Mouse (Mus musculus): Measurements from ENCODE around the gene Mtss1l. TPM values are rescaled to one million over a fixed set of nuclear protein-coding genes. Genes with fewer than 3 reads are reported as not detected.
"Not testable (repeated sequence)": the region's sequence is repeated elsewhere in the genome, so short reads cannot be mapped to it uniquely, and the experiment has no call there.

Gene Mtss1l
- polyA plus RNA-seq, 1 experiment from 2014 or later: 6.4 TPM

DNA sequence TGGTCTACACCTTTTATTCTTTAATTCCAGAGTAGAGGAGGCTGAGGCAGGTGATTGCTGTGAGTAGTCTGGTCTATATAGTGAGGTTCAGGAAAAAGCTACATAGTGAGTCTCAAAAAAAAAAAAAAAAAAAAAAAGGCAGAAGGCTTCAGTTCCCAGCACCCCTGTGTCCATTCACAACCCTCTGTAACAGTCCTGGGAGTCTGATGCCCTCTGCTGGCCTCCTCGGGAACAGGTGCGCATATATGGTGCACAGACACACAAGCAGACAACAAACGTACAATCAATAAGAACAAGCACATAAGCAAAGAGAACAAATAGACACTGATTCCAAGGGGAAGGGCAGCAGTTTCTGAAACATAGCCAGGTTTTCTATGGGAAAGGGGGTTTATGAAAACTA is 55.1 kb downstream of the Mtss1l start:
- no peak for DNase-seq (ENCODE audit: low spot score)

DNA sequence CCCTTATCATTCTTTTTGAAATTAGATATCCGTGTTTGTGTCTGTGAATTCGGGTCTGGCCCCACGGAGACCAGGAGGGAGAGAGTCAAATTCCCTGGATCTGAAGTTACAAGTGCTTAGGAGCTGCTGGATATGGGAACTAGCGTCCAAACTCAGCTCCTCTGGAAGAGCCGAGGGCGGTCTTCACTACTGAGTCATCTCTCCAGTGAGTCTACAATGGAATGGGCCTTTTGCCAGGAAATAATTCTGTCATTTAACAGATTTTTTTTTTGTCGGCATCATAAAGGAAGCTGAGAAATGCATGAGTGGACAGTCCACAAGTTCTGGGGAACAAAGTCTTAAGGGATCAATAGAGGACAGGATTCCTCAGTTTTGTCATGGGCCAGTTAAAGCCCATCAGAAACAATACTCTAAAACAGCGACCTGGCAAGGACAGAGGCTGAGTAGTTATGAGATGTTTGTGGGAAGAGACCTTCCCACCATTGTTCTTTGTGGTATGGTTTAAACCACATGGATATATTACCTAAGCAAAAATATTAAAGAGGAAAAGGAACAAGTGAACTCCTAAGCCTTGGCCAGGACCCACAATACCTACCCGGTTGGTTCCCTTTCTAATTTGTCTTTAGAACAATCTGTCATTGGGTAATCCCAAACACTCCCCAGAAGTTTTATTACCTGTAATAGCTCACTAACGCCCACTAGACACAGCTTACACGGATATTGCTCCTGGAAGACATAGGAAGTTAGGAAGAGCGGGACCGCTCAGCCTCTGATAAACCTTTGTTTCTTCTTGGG is 58.8 kb downstream of the Mtss1l start:
- no peak for DNase-seq (ENCODE audit: low spot score)

DNA sequence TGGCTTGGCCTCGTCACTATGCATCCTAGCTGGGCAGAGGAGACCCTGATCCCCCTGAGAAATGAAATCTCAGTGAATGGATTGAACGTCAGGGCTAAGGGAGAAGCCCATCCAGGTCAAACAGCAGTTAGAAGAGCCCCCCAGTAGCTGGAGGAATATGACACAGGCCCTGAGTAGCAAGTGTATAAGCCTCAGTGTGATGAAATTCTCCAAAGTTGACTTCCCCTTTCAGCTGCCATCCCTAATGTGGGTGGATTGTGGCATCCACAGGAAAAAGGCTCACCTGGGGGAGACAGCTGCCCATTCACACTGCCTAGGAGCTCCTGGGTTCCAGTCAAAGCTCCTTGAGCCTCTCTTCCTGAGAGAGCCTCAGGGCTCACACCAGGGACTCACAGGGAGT is 64.1 kb downstream of the Mtss1l start:
- no peak for DNase-seq (ENCODE audit: low spot score)

DNA sequence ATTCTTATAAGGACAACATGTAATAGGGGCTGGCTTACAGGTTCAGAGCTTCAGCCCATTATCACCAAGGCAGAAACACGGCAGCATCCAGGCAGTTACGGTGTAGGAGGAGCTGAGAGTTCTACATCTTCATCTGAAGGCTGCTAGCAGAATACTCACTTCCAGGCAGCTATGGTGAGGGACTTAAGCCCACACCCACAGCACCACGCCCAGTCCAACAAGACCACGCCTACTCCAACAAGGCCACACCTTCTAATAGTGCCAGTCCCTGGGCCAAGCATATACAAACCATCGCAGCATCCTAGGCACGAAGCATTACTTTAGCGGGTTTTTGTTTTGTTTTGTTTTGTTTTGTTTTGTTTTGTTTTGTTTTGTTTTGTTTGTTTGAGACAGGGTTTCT is 65.2 kb downstream of the Mtss1l start:
- DNase-seq (ENCODE audit: low spot score): not testable (repeated sequence)

DNA sequence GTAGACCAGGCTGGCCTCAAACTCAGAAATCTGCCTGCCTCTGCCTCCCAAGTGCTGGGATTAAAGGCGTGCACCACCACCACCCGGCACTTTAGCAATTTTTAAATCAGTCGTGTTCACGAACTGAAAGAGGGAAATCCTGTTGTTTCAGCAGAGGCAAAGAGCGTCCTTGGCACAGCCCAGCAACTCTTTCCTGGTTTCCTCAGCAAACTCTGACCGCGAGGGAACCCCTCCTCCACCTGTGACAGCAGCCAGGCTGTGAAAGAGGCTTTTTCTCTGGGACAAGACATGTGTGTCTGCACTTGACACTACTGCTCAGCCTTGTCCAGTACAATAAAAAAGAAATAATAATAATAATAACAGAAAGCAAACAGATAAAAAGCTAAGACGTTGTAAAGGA is 65.7 kb downstream of the Mtss1l start:
- no peak for DNase-seq (ENCODE audit: low spot score)

DNA sequence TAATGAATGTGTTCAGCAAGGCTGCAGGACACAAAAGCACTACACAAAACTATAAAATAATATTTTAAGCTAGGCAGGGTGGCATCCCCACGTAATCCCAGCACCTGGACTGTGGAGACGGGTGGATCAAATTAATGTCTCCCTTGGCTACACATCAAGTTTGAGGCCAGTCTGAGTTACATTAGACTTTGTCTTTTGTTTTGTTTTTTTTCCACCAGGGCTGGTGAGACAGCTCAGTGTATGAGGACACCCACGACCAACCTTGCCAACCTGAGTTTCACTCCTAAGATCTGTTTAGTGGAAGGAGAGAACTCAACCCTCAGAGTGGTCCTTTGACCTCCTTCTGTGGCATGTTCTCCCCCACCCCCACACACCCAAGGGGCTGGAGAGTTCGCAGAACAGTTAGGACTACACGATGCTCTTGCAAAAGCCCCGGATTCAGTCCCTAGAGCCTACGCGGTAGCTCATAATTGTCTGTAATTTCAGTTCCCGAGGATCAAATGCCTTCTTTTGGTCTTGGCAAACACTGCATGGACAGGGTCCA is 66.2 kb downstream of the Mtss1l start:
- DNase-seq (ENCODE audit: low spot score): no peak

DNA sequence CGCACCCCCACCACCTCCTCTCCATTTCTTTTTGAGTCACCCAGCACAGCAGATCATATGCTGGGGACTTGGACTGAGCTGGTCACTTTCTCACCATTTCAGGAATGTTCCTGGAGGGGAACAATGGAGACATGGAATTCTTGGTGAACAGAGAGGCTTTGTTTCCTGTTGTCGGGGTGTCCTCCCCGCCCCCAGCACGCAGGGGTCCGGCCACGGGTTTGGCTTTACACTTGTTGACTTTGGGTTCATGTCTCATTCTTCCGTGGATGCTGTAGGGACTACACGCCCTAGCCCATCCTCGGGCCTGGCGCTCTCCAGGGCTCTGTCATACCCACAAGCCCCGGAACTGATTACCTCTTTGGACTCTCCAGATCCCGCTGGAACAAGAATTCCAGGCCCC is 67.7 kb downstream of the Mtss1l start:
- DNase-seq (ENCODE audit: low spot score): no peak

DNA sequence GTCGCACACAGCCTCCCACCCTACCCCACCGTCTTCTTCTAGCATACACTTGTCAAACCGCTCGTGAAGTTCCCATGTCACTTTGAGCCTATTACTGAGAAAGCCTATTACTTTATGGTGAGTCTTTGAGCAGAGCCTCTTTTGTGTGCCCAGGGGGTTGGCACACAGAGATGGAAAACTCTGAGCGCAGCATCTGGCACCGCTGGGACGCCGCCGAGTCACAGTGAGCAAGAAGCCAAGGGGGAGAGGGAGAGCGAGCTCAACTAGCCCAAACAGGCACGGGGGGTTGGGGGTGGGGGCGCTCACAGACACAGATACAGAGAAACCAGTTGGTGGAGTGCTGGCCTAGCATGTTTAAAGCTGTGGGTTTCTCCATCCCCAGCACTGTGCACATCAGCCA is 68.3 kb downstream of the Mtss1l start:
- no peak for DNase-seq (ENCODE audit: low spot score)

DNA sequence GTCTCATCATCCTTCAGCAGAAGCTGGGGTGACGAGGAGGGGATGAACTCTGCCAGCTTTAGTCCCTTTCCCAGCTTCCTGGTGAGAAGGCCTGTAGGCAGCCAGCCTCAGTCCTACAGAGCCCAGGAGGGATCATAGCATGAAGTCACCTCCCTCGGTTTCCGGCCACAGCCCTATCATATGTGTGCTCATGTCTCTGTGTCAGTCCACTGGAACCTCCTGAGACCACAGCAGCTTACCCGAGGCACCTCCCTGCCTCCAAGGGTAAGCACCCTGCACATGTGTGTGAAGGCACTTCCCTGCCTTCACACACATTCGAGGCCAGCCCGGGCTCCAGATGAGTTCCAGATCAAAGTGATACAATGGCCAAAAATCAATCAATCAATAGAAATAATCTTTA is 69.0 kb downstream of the Mtss1l start:
- DNase-seq (ENCODE audit: low spot score): no peak

Other genes with a start within 250 kb of the Mtss1l start
- gene Vac14, start 102.9 kb upstream of the Mtss1l start, polyA plus RNA-seq (2015; fragmentation: Nextera tagmentation; extraction: Ambion mirVana): 15.9 and 16.9 TPM in 2 replicates
- 10.5 and 11.8 TPM in 2 replicates for gene Il34, start 84.4 kb downstream of the Mtss1l start, polyA plus RNA-seq (2015; fragmentation: Nextera tagmentation; extraction: Ambion mirVana)
- 46.2 and 49.3 TPM in 2 replicates for gene Cog4, start 125.1 kb downstream of the Mtss1l start, polyA plus RNA-seq (2015; fragmentation: Nextera tagmentation; extraction: Ambion mirVana)
- 119 and 122 TPM in 2 replicates for gene Sf3b3, start 125.3 kb downstream of the Mtss1l start, polyA plus RNA-seq (2015; fragmentation: Nextera tagmentation; extraction: Ambion mirVana)
- 4.9 and 5.2 TPM in 2 replicates for gene Fuk, start 181.0 kb downstream of the Mtss1l start, polyA plus RNA-seq (2015; fragmentation: Nextera tagmentation; extraction: Ambion mirVana)
- 9.0 and 9.5 TPM in 2 replicates for gene St3gal2, start 198.4 kb downstream of the Mtss1l start, polyA plus RNA-seq (2015; fragmentation: Nextera tagmentation; extraction: Ambion mirVana)

Measured in thymus, postnatal 0 days (tissue).